Mouse (Mus musculus) G1E (cell line): ENCODE measurements at regions not wholly inside any gene's neighbourhood (a gene's known extent, or its start where the extent isn't known, plus 50 kb on each side); places are given as distances from the start of the nearest gene placed in this dataset.

Experiments
- CTCF ChIP-seq: IDR thresholded peaks from 2 replicates; pipeline ENCODE4 v1.5.1; 2012; ENCODE audit warnings: low read depth, low read length, inconsistent platforms, mixed read lengths
- TAL1 ChIP-seq: conservative IDR thresholded peaks from 2 replicates; pipeline ENCODE4 v1.6.1; 2012; ENCODE audit warnings: low read depth, low read length, inconsistent platforms, mixed read lengths

DNA sequence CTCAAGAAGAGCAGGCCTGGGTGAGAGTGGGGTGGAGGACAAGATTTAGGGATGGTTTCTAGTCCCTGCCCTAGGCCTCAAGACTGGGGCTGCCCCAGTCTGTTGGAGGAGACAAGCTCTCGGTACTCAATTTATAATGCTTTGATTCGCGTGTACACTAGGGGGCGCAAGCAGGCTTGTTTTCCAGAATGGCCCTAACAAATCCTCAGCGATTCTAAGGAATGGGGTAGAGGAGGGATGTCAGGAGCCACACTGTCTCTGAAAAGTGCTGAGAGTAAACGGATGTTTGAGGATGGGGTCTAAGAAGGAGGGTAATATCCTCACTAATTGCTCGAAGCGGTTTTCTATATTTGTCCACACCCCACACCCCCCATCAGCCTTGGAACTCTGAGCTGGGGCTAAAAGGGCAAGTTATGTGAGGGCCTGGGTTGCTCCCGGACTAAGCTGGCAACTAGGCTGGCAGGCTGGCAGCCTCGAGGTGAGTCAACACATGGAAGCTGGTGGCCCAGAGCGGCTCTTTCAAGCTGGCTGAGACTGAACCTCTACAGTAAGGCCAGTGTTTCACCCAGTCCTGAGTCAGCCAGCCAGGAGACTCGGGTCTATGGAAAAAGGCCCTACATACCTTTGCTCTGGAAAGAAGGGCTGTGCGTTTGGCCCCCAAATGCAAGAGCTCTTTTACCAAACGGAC lies 176.7 kb downstream of the Ttc8 start:
- TF ChIP-seq CTCF (peak; percentile 45), TAL1 (no peak)
